Mouse (Mus musculus) common myeloid progenitor, adult 5-6 weeks (primary cell): ENCODE results near the gene Gal. TPM values are rescaled to one million over a fixed set of nuclear protein-coding genes. Genes with fewer than 3 reads are reported as not detected.

Source experiments
- ATAC-seq: replicated peaks from 2 replicates; pipeline ENCODE4 v1.8.0; 2016; ENCODE audit warnings: low read depth, mild to moderate bottlenecking, moderate TSS enrichment, inconsistent platforms; ENCODE audit not compliant: poor library complexity, severe bottlenecking
- total RNA-seq: library from RNA; stranded (forward); fragments of 200-1000, 187-1606 nt; gene quantifications from 2 replicates; pipeline ENCODE4 v1.2.3, GENCODE M21; 2017

Gal gene
- total RNA-seq, result not detected in 2 replicates

DNA sequence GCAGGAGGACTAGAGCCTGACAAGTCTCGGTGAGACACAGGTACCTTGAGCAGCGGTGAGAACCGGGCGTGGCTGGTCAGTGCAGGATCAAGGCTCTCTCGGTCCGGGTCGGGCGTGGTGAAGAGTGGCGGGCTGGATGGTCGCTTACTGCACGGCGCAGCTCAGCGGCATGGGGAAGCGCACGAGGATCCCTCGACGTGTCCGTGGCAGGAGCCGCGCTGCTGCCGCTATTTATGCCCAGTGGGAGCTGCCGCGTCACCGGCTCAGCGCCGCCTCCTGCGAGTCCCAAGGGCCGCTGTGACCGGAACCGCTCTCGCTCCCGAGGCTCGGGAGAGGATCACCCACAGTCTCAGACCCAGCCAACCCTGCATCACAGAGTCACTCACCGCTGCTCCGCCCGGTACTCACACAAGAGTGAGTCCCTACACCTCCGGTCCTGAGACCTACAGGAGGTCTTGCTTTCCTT is at the start of gene Gal:
Gene Gal, minus strand, starts transcription at position 277 of the 466 bp plus-strand sequence.
- peak; percentile 64 for ATAC-seq

GRCm38 (mm10) chr19:3459986-3460385 is 45.6 kb upstream of the Gal start:
- no peak for ATAC-seq

GRCm38 (mm10) chr19:3458331-3459099 is 44.2 kb upstream of the Gal start:
- no peak for ATAC-seq

- ATAC-seq, result no peak
Observed at GRCm38 (mm10) chr19:3457700-3458099, 43.4 kb upstream of the Gal start.

DNA sequence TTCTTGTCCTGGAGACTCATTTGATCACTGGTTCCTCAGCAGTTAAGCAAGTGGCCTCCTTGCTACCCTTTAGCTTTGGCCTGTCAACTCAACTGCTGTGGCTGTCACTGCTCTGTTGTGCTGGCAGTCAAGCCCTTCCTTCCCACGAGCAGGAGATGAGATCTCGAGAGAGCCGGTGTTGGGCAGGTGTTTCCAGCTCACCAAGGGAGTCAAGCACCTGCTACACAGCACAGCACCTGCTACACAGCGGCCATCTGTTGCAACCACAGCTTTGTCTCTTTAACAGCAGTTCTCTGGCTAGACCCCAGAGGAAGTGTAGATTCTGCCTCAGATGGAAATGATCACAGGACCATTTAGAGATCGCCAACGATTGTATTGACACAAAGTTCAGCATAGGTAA is 37.3 kb upstream of the Gal start:
- peak; percentile 30; the same call in 1 of the 2 replicates for ATAC-seq

- ATAC-seq, result peak; percentile 67
Observed at GRCm38 (mm10) chr19:3451170-3451569, 36.8 kb upstream of the Gal start.

DNA sequence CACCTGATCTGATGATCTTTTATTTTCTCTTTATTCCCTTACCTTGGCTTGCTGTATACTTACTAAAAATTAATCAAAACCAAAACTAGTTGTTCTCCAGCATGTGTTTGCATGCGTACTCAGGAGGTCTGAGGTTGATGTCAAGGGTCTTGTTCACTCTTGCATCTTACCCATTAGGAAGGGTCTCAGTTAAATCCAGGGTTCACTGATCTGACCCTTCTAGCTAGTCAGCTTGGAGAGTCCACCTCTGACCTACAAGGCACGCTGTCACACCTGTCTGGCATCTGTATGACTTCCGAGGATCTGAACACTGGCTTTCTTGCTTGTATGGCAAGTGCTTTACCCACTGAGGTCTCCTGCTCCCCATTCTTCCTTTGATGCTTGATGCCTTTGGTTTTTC is 36.4 kb upstream of the Gal start:
- ATAC-seq, result no peak

DNA sequence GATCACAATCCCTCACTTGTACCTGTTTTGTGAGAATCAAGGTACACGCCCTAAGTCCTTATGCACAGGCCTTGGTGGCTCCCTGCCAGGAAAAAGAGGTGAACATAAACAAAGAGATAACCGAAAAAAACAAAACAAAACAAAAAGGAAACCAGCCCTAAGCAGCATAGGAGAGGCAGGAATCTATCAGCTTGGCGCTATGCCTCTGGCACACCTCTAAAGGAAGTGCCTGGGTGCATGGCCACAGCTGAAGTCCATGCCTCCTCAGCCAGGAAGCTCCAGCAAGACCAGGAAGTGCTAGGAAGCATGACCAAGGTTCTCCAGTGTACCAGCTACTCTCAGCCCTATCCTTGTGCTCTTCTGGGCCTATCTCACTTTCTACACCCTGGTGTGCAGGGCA is 34.9 kb upstream of the Gal start:
- ATAC-seq, result no peak

DNA sequence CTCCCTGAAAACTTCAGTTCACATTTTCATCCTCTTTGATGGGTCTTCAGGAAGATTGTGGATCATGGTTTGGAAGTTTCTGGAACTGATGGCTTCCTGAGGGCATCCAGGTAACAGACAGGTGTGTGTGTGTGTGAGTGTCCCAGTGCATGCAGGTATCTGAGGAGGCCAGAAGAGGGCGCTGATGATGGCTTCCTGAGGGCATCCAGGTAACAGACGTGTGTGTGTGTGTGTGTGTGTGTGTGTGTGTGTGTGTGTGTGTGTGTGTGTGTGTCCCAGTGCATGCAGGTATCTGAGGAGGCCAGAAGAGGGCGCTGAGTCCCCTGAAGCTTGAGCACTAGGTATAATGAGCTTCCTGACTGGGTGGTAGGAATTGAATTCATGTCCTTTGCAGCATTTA is 33.0 kb upstream of the Gal start:
- no peak for ATAC-seq

- 0 out of 2 replicates have a peak, but pooled peaks have one; percentile 7 for ATAC-seq
Observed at GRCm38 (mm10) chr19:3441092-3441491, 26.7 kb upstream of the Gal start.

DNA sequence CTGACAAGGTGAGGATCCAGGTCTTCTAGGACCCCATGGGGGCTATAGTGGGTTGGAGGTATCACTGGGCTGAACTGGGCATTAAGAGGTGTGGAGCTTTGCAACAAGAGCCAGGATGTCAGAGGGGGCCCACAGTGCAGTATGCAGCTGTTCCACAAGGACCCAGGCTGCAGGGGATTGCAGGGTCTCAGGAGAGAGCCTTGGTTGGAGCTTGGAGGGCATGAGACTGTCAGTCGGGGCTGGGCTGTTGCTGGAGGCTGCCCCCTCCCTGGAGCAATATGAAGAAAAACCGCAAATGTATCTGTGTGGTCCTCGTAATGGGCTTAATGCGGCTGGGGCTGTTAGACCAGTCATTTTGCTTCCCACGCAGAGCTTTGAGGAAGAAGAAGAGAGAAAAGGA is 26.3 kb upstream of the Gal start:
- no peak for ATAC-seq

- no peak for ATAC-seq
Observed at GRCm38 (mm10) chr19:3437980-3438379, 23.6 kb upstream of the Gal start.

- peak; percentile 69 for ATAC-seq
Observed at GRCm38 (mm10) chr19:3436840-3437239, 22.5 kb upstream of the Gal start.

DNA sequence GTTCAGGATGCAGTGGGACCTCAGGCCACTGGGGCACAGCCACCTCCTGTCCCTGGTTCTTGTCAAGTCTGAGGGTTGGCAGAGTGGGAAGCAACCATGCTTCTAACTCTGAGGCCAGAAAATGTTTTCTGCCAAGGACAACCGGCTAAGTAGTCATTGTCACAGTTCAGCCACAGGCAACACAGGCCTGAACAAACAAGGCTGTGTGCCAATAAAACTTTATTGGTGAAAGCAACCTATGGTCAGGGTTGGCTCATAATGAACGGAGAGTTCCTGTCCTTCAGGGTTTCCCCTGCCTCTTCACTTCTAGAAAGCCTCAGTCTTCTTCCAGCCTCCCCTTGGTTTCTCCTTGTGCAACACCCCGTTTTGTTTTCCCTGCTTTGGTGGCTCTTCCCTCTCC is 21.5 kb upstream of the Gal start:
- no peak for ATAC-seq

DNA sequence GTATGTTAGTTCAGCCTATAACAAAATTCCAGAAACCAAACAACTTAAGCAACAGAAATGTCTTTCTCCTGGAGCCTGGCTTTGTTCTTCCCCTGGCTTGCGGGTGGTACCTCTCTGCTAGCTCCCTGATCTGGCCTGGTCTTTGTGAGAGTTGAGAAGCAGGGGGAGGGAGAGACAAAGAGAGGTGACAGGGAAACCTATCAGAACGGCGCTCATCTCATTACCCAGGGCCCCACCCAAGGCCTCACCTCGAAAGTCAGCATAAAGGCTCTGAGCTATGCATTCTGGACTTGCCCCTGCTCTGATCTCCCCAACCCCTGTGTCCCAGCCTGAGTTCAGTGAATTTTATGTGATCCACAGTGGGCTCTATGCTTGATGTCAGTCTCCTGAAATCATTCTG is 20.3 kb upstream of the Gal start:
- ATAC-seq, result no peak

DNA sequence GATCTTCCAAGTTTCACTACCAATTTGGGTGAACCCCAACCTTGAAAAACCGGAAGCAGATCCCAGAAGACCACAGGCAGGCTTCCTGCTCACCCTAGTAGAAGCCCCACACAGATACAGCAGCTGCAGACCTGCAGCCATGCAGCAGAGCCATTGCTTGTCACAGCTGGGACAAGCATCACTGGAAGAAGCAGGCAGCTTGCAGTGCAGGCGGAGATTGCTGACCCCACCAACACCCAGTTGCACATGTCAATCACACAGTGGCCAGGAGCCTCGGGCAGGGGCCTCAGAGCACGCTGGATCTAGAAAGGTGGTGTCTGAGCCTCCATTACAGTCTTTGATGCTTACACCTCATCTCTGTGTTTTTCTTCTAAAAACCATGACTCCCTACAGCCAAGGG is 19.8 kb upstream of the Gal start:
- ATAC-seq, result 0 out of 2 replicates have a peak, but pooled peaks have one; percentile 23

DNA sequence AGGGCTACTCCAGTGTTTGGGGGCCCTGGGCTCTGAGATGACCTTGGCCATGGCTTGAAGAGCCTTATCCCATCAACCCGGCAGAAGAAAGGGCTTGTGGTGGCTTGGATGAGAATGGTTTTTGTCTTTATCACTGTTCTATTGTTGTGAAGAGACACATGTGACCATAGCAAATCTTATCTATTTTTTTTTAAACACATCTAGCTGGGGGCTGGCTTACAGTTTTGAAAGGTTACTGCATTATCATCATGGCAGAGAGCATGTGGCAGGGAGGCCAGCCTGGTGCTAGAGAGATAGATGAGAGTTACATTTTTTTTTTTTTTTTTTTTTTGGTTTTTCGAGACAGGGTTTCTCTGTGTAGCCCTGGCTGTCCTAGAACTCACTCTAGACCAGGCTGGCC is 17.6 kb upstream of the Gal start:
- no peak for ATAC-seq

GRCm38 (mm10) chr19:3431066-3431465 is 16.7 kb upstream of the Gal start:
- ATAC-seq, result no peak

DNA sequence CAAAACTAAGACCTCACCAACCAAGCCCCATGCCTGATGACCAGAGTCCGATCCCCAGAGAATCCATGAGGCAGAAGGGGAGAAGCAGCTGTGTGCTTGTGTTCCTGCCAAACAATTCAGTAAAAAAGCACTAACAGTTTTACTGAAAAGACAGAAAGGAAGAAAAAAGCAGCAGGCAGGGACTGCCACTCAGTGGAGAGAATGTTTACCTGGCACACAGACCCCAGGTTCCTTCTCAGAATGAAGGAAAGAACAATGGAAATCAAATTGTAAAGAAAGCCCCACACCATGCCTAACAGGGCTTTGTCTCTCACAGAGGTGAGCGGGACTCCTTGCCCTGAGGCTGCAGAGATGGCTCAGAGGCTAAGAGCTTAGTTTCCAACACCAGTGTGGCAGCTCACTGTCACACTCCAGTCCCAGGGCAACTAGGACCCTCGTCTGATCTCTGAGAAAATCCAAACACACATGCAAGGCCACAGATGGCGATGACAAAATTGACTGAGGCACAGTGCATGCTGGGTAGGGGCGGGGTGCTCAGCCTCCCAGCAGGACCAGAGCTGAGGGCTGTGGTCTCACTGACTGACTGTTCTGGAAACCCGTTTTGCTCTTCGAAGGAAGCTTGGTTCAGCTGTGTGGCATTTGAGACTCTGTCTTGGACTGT is 14.9 kb upstream of the Gal start:
- no peak for ATAC-seq

- no peak for ATAC-seq
Observed at GRCm38 (mm10) chr19:3428057-3428830, 13.9 kb upstream of the Gal start.

- no peak for ATAC-seq
Observed at GRCm38 (mm10) chr19:3424214-3424613, 9.9 kb upstream of the Gal start.
